Mouse (Mus musculus): ENCODE measurements around the gene Acvr1.

Acvr1 gene

DNA sequence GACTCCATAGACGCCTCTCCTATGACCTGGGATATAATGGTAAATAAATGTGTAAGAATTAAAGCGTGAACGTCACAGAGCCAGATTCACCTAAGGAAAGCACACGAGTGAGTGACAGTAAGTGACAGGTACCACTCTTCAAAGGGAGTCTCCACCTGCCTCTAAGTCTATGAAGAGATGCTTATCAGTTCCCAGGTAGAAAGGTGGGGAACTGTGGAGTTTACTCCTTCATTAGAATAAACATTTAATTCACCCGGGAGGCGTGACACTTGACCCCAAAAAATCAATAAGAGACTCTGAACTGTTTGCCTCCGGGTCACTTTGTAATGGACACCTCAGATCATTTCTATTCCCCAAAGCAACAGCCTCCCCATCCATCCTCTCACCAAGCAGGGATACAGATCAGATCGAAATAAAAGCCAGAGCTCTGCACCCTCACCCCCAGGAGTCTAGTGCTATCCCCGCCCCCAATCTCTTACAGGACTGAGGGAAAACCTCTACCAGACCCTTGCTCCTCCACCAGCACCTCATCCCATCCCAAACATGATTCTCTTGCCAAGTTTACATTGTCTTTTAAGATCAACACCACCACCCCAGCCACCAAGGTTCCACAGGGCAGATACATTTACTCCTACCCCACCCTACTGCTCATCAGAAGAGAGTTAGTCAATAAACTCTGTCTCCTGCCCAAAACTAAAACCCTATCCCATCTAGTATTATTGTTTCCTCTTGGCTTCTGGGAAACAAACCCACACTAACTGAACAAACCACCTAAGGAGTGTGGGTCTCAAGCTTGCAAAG lies 9.7 kb downstream of the Acvr1 start:
- DNase-seq (ENCODE audit: low spot score in 2 of 2) = no peak

DNA sequence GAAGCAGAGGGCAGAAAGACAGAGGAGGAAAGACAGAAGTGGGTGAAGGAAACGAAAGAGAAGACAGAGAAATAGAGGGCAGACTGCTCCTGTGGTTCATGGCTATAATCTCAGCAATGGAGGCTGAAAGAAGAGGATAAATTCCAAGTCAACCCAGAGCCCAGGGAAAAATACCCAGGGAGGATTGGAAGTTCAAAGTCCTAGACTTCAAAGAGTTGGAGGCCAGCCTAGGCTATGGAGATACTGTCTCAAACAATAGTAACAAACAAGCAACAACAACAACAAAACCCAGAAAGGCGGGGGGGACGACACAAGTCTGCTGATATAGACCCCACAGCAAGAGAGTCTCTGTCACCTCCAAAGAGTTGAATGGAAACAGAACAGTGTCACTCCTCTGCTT lies 14.7 kb downstream of the Acvr1 start:
- no peak for DNase-seq (ENCODE audit: low spot score in 2 of 2)

DNA sequence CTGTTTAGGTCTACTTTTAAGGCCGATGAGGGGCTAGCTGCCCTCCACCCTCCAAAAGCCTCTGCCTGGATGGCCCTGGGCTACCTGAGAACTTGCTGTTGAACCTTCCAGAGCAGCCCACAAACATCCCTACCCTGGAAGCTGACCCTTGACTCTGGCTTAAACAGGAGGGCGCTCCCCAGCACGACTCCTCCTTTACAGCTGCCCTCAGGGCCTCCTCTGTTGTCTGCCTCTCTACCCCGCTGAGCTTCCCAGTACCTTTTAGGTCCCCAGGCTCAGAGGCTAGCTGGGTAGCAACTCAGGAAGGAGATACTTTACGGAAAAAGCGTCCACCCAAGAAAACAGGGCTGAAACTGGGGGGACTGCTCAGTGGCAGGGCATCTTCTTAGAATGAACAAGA lies 15.1 kb downstream of the Acvr1 start:
- DNase-seq (ENCODE audit: low spot score in 2 of 2) = no peak

DNA sequence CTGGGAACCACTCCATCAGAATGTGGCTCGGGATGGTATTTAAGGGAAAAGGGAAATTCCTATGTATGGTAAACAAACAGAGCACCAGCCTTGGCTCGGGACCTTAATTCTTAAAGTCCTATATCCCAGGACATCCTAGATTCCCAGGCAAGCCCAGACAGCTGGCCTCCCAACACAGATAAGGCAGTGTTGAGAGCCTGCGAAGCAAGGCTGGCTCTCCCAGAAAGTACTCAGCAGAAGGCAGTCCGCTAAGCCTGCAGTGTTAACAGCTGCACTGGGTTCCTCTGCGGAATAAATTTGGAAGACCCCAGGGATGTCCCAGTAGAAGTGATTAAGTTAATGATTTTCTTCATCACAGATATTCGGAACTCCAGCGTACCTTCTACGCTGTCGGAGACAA lies 16.5 kb downstream of the Acvr1 start:
- no peak for DNase-seq (ENCODE audit: low spot score in 2 of 2)

DNA sequence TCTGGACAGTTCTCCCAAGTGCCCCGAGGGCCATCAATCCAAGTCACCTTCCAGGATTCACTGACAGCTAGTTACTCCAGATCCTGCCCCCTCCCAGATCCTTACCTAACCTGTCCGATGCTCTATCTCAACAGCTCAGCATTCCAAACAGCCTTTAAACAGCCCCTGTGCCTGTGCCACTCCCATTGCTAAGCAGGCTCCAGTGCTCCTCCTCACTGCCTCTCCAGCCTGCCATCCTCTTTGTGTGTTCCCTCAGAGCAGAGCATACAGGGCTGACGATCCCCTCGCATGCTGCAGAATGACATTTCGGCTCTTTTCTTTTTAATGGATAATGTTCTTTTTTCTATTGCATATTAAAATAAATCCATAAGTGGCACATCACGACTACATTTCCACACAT lies 17.0 kb downstream of the Acvr1 start:
- no peak for DNase-seq (ENCODE audit: low spot score in 2 of 2)

DNA sequence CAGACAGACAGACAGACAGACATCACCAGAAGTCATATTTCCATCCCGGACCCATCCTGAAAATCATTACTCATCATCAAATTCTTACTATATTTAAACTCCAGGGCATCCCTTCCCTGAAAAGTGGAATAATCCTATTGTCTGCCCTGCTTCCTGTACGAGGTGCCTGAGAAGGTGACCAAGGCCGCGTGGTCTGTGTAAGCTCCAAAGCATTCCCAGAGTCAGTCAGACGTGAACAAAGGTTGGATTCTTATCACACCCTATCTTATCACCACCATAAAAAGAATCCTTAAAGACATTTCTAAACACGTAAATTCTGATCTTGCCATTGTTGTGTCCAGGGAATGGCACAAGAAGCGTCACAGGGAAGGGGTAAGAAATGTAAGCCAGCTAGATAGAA lies 18.0 kb downstream of the Acvr1 start:
- no peak for DNase-seq (ENCODE audit: low spot score in 2 of 2)

DNA sequence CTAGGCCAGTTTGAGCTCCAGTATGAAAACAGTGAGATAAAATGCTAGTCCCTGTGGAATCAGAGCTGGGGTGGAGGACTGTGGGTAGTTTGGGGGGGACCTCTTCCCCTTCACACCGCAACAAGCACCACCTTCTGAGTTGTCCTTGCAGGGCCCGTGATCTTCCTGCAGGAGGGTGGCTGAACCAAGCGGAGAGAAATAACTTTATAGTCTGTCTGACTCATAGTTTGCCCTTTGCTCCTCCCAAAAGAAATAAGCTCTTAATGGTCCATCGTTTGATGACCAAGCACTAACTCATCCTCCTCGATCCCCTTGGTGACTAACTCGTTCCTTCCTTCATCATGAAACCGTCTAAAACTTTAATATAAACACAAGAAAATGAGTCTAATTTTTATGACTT lies 20.7 kb downstream of the Acvr1 start:
- no peak for DNase-seq (ENCODE audit: low spot score in 2 of 2)

DNA sequence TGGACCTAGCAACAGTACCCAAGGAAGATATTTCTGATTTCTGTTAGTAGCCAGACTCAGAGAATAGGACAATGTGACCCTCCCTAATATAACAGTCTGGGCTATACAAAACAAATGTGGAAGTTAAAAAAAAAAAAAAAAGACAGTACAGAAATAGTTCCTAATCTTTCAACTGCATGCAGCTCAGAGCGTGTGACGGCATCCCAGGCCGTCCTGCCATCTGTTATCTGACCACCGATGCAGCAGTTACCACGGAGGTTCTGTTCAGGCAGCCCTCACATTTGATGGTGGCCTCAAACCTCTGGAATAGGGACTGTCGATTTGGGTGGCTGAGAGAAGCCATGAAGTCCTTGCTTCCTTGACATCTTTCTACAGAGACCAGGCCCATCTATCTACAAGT lies 22.6 kb downstream of the Acvr1 start:
- DNase-seq (ENCODE audit: low spot score in 2 of 2) = no peak

DNA sequence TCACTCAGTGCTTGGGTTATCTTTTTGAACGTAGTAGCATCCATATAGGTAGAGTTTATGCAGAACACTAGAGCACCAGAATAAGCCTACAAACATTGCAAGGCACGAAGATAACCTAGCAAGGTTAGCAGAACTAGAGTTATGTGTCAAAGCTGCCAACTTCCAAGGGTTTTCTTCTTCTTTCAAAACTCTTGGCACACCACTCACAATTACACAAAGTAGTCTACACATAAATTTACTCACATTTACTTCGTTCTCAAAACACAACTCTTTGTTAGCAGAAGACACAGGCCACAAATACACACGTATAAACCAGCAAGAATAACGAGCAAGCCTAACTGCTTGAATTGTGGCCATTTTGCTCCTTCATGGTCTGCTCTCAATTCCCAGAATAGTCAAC lies 23.7 kb downstream of the Acvr1 start:
- DNase-seq (ENCODE audit: low spot score in 2 of 2) = no peak

DNA sequence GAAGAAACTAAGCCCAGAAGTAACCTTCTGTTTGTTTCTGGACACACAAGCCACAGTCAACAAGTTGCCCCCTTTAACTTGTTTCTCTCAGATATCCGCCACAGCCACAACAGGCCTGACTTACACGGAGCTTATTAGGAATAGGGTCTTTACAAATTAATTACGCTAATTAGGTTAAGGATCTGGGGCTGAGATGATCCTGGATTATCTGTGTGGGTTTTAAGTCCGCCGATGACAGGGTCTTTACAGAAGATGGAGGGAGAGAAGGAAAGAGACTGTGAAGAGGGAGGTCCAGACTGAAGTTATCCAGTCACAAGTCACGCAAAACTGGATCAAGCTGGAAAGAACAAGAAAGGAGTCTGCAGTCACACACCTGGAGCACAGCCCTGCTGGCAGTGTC lies 28.8 kb downstream of the Acvr1 start:
- no peak for DNase-seq (ENCODE audit: low spot score in 2 of 2)

DNA sequence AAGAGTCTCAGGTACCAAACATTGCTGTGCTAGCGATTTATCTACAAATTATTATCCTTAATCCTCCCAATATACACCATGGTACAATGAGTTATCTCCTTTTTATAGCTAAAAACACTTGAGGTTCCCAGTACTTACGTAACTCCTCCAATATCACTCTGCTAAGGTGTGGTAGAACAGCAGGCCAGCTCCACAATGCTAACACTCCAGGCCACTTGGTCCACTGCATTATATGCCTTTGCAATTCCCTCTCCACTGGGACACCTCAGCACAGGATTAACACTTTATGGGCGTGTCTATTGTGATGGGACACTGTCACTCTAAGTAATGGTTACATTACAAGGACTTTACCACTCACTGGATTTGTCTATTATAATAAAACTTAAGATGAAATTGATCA lies 30.2 kb downstream of the Acvr1 start:
- DNase-seq (ENCODE audit: low spot score in 2 of 2) = no peak

DNA sequence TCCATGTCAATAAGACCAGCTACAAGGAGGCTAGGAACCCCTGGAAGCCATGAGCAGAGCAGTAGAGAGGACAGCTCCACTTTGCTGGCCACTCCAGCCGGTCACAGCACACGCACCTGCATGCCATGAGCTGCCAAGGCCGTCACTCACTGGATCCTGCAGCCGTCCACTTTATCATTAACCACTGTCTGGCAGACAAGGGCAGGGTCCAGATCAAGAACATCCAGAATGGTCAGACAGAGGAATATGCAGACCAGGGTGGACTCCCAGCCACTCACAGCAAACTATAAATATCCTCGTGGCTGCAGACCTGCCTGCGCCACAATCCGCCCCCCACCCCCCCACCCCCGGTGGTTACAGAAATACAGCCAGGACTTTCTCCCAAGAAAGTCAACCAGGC lies 31.7 kb downstream of the Acvr1 start:
- DNase-seq (ENCODE audit: low spot score in 2 of 2) = no peak

DNA sequence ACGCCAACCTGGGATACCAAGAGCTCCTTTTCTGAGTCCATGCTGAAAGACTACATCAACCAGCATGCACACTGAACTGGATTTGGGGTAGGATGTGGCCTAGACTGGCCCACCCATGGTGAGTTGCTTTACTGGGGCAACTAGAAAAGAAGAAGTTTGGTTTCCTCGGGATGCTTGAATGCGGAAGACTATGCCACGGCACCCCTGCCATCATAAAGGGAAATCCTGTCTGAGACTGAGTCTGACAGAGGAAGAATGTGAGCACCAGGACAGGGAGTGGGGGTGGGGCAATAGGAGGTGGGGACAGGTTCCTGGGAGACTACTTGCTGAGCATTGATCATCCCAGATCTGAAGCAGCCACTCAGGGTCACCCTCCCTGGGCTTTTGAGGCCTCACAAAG lies 32.6 kb downstream of the Acvr1 start:
- no peak for DNase-seq (ENCODE audit: low spot score in 2 of 2)

DNA sequence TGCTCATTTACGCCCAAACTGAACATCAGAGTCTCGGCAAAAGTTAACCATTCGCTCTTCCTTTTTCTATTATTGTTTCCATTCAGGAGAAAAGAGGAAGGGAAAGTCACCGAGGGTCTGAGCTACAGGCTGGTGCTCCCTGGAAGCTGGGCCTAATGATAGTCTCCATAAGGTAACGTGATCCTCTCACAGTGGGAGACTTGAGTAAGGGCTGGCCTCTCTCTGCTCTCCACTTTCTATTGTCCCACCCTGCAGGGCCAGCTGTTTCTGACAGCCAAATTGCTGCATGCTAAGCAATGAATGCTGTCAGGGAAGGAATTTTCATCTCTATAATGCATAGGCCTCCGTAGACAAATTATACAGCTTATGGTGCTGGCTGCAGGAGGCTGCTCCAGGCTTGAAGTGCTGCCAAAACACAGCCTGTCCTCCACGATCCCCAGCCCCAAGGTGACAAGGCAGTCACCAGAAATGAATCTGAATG lies 33.4 kb downstream of the Acvr1 start:
- DNase-seq (ENCODE audit: low spot score in 2 of 2) = no peak

DNA sequence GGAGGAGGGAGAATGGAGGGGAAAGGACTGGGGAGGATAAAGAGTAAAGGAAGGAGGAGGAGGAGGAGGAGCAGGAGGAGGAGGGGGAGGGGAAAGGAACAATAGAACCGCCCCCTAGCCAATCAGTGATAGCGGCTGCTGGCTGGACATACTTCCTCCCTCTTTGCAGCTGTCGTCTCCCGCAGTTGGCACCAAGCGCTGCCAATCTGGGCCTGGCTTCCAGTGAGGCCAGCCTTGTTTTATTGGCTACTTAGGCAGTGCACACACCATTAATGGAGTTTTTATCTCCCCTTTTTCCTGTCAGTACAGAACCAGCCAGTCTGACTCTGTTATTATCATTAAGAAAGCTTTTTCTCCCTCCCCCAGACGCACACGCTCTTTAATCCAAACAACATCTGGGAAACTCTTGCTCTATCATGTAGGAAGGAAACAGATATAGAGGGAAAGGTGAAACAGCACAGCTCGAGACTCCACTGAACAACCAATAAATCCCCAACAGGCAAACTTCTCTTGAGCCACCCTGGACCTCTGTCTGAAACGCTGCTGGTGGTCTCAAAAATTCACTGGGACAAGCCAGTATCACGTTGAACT lies 34.6 kb downstream of the Acvr1 start:
- DNase-seq (ENCODE audit: low spot score in 2 of 2) = peak; percentile 57 to 85

DNA sequence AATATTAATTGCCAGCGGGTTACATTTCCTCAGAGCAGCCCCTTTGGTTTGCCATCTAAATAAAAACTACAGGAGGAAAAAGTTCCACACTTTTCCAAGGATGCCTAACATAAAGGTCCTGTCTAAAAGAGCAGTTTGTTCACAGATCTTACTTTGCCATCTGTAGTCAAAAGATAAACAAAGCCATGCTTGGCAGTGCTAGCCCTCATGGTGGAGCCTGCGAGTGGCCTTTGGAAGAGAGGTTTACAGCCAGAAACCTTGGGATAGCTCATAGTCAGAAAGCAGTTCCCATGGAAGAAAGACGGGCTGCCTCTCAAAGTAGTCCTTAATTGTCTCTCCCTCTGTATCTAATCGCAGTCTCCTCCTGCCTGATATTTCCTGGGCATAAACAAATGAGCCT lies 36.4 kb downstream of the Acvr1 start:
- DNase-seq (ENCODE audit: low spot score in 2 of 2) = no peak

DNA sequence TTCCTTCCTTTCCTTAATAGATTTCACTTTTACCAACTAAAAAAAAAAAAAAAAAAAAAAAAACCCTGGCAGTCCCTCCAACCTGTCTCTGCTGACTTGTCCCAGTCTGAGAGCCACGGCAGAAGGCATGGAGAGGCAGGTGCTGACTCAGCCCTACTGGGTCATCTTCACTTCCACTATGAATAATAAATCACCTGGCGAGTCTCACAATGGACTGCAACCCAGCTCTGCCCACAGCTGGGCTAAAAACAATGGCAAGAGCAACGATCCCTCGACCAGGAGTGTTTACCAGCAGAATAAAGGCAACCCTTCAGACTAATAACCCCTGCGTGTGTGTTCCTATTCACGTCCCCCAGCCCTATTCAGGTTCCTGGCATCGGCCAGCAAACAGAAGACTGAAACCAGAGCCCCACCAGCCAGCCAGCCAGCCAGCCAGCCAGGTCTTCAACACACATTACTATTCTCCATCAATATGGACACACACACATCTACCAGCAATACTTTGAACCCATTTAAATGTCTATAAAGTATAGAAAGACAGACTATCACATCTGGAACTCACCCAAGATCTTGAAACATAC lies 37.0 kb downstream of the Acvr1 start:
- no peak for DNase-seq (ENCODE audit: low spot score in 2 of 2)

DNA sequence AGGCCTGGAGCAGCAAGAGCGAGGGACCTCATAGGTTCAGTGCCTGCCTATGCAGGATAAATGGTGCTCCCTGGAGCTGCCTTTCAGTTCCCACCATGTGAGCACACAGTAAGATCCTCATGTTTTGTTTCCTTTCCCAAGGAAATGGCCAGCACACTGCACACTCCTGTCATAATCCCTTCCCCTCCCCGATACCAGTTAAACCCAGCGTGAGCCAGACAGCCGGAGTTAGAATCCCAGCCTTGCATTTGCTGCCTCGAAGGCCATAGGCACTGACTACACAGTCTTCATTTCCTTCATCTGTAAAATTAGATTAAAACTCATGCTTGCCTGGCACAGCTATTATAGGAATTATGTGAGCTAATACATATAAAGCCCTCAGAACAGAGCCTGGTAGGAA lies 37.6 kb downstream of the Acvr1 start:
- DNase-seq (ENCODE audit: low spot score in 2 of 2) = no peak

DNA sequence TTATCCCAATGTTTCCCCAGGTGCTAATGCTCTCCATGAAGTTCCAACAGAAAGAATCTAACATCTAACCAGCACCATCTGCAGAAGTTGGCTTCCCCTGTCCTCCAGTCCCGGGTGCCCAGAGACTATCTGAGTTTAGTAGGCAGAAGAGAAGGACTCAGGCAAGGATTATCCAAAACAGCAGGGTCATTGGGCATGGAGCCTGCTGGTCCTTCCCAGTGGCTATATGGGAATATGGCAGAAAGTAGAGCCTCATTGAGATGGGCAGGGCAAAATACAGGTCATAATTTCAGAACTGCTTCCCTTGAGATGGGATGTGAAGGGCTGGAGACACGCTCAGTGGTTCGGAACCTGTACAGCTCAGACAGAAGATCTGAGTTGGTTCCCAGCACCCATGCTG lies 39.2 kb downstream of the Acvr1 start:
- DNase-seq (ENCODE audit: low spot score in 2 of 2) = no peak

DNA sequence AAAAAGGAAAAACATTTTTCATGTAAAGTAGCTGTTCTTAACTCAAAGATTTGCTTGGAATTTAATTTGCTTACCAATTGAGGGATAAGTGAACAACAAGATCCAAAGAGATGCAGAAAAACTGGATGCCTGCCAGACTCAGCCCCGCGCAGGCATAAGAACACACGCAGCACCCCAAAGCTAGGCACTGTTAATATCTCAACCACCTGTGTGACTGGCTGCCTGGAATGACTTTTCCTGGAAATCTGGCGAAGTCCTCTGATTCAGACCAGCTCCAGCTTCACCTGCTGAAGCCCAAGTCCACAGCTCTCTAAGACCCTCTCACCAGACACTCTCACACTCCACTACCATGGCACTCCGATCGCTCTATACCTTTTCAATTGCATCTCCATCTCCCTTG lies 42.6 kb downstream of the Acvr1 start:
- no peak for DNase-seq (ENCODE audit: low spot score in 2 of 2)

DNA sequence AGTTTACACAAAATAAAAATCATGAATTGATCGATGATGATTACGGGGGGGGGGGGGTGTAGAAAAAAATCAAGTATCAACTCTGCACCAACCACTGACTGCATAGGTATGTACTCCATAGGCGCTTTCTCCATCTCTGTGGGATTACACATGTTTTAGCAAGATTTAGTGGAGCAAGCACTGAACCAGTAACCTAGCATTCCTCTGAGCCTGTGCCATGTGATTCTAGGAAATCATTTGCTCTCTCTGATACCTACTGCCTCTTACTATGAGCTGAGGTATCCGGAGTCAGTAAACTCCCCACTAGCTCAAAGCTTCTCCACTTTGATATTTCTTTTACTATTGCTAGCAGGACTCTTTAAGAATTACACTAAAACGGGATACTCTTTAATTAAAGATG lies 43.1 kb downstream of the Acvr1 start:
- no peak for DNase-seq (ENCODE audit: low spot score in 2 of 2)

DNA sequence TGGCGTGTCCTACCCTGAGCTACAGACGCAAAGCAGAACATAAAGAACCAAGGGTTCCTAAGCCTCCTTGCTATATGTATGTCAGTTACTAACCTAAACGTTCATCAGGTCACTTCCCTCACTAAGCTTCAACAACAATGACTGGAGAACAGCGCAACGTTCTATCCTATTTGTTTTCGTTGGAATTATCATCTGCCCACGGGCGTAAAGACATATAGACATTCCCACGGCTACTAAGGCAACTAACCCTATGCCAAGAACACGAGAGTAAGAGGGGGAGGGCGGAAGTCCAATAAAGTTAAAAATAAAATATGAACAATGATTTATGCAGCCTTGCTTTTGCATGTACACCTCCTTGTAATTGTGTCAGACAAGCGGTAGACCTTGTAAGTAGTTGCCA lies 43.9 kb downstream of the Acvr1 start:
- DNase-seq (ENCODE audit: low spot score in 2 of 2) = no peak

DNA sequence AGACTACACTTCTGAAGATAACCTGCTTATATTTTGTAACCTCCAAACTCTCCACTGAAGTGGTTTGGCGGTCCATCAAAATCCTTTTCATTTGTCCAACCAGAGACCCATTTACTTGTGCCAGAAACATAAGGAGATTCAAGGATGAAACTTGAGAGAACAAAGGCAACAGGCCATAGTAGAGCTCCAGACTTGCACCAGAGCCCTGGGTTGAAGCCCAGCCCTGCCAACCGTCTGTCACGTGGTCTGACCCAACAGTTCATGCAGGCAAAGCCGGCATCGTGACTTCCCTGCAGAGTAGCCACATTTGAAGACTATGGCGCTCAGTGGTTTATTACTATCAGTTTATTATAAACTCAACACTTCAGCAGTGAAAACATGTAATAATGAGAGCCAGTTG lies 45.3 kb downstream of the Acvr1 start:
- DNase-seq (ENCODE audit: low spot score in 2 of 2) = peak in 1 of 2 experiments; percentile 28
